Mouse (Mus musculus): ENCODE measurements around the gene Dnajc17.

The Dnajc17 gene

GRCm38 (mm10) chr2:119157836-119158235 lies 50.8 kb downstream of the Dnajc17 start:
- DNase-seq: no peak

GRCm38 (mm10) chr2:119156681-119157572 lies 51.7 kb downstream of the Dnajc17 start, which contains the start of gene Rmdn3:
Gene Rmdn3, minus strand, starts transcription at chr2:119157034.
- peak; percentile 96 for DNase-seq

GRCm38 (mm10) chr2:119156081-119156680 lies 52.4 kb downstream of the Dnajc17 start:
- DNase-seq: no peak

GRCm38 (mm10) chr2:119155388-119155787 lies 53.2 kb downstream of the Dnajc17 start:
- DNase-seq: no peak

- no peak for DNase-seq
Measured at GRCm38 (mm10) chr2:119154683-119155082, 53.9 kb downstream of the Dnajc17 start.

- DNase-seq: no peak
Measured at GRCm38 (mm10) chr2:119152255-119152654, 56.3 kb downstream of the Dnajc17 start.

GRCm38 (mm10) chr2:119147775-119148174 lies 60.8 kb downstream of the Dnajc17 start:
- DNase-seq: no peak

- no peak for DNase-seq
Measured at GRCm38 (mm10) chr2:119147160-119147678, 61.4 kb downstream of the Dnajc17 start.

GRCm38 (mm10) chr2:119146435-119146834 lies 62.2 kb downstream of the Dnajc17 start:
- no peak for DNase-seq

GRCm38 (mm10) chr2:119145199-119145598 lies 63.4 kb downstream of the Dnajc17 start:
- no peak for DNase-seq

- DNase-seq: no peak
Measured at GRCm38 (mm10) chr2:119136346-119136898, 72.2 kb downstream of the Dnajc17 start.

Measured in layer of hippocampus, adult 9-11 months (tissue).